Mouse (Mus musculus) kidney, adult 2 months (tissue): ENCODE measurements around the gene Rcl1.

Experiments used
- CTCF ChIP-seq: fragments of 200-500 bp; conservative IDR thresholded peaks from 2 replicates; pipeline ENCODE4 v1.5.1; 2011; ENCODE audit warnings: low read depth, mild to moderate bottlenecking, control low read depth, low read length, moderate library complexity, mixed read lengths; ENCODE audit not compliant: insufficient read depth, insufficient read length
- POLR2A ChIP-seq: fragments of 200-500 bp; IDR thresholded peaks from one replicate; pipeline ENCODE4 v1.6.1; 2011; ENCODE audit warnings: low read depth, low read length, control low read depth

DNA sequence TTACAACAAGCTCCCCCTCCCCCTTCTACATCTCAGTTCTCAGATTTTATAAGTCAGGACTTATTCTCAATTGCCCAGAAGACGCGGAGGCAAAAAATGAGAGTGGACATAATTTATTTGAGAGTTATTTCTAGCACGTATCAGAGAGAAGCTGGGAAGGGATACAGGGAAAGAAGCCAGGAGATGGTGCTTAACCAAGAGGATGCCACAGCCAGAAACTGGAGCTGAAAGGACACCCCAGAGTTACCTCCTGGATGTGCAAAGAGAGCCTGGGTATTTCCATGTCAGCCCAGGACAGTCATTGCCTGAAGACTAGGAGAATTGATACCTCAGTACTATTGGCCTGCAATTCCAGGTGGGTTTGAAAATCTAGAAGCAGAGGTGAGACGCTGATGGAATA lies 1.6 kb upstream of the Rcl1 start:
- TF ChIP-seq CTCF (no peak), POLR2A (no peak)
